Mouse (Mus musculus): ENCODE measurements around the gene Osbpl9.

DNA sequence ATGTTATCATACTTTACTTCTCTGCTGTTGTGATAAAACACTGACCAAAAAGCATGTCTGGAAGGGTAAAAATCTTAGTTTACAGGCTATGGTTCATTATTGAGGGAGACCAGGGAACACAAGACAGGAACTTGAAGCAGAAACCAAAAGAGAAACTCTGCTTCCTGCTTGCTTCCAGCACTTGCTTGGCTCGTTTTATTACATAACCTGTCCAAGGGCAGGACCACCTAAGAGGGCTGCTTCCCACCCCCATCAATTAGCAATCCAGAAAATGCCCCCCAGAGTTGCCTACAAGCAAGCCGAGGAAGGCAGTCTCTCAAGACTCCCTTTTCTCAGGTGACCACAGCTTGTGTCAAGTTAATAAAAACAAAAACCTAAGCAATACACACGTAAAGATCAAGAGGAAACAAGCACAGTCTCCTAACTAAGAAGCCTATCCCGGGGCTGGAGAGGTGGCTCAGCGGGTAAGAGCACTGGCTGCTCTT, 82.4 kb downstream of the Osbpl9 start:
- TF ChIP-seq CTCF (conservative IDR thresholded peaks at IDR 0.05 in 1 of 2, IDR thresholded peaks at IDR 0.05 in 1 of 2; ENCODE audit: low read depth in 2 of 2, low read length in 2 of 2) (no peak), NELFE (IDR thresholded peaks at IDR 0.05; ENCODE audit: low read depth, low read length) (no peak), SMC3 (IDR thresholded peaks at IDR 0.05; ENCODE audit: low read depth, low read length) (no peak), CHD1 (IDR thresholded peaks at IDR 0.05; ENCODE audit: low read depth, low read length) (no peak), CHD2 (IDR thresholded peaks at IDR 0.05; ENCODE audit: low read length) (no peak)

All from CH12.LX (cell line).